Mouse (Mus musculus): ENCODE data around the gene Cntn5. TPM values are rescaled to one million over a fixed set of nuclear protein-coding genes. Genes with fewer than 3 reads are reported as not detected.

Gene Cntn5
- polyA plus RNA-seq, 1 experiment from 2014 or later: 0.84 TPM

- H3K27me3 ChIP-seq (ENCODE audit: control insufficient read depth, insufficient read depth, low read length): no peaks in the 10 kb centered on the region
- H3K9me3 ChIP-seq (ENCODE audit: control insufficient read depth, low read length): no peaks in the 10 kb centered on the region
- H3K9ac ChIP-seq (ENCODE audit: low read length): no peak overlapping the region
- ATAC-seq (ENCODE audit: insufficient read depth, low FRiP score, low TSS enrichment): no peak
- H3K4me1 ChIP-seq (ENCODE audit: control insufficient read depth, insufficient read depth, low read length): no peaks in the 10 kb centered on the region
- H3K4me3 ChIP-seq (ENCODE audit: low read depth, low read length): no peak overlapping the region
- H3K27ac ChIP-seq (ENCODE audit: low read depth, low read length): no peak overlapping the region
- no peaks in the 10 kb centered on the region for H3K36me3 ChIP-seq (ENCODE audit: control insufficient read depth, insufficient read depth, low read length)
- no peak for DNase-seq (ENCODE audit: low spot score)
- no peak overlapping the region for H3K4me2 ChIP-seq (ENCODE audit: low read depth)
- WGBS: 69% methylated on average over 2 of the region's 2 CpGs
These were observed 1133.8 kb downstream of the Cntn5 start for GRCm38 (mm10) chr9:9770777-9771176.

DNA sequence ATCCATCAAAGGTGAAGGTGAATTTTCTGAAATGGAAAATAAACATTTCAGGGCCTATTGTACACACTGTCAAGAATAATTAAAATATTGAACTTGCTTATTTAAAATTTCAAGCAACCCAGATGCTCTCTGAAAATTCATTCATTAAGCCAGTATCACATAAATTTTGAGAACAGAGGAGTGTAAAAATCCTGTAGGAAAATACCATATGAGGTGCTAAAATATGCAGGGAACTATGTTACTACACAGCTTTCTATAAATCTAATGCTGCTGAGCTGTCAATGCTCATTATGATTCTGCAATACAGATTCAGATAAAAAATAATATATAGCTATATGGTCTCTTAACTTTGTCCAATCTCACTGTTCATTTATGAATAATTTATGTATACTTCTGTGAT lies 1134.9 kb downstream of the Cntn5 start:
- H3K4me3 ChIP-seq (ENCODE audit: low read depth, low read length): no peak overlapping the region
- no peak for DNase-seq (ENCODE audit: low spot score)

DNA sequence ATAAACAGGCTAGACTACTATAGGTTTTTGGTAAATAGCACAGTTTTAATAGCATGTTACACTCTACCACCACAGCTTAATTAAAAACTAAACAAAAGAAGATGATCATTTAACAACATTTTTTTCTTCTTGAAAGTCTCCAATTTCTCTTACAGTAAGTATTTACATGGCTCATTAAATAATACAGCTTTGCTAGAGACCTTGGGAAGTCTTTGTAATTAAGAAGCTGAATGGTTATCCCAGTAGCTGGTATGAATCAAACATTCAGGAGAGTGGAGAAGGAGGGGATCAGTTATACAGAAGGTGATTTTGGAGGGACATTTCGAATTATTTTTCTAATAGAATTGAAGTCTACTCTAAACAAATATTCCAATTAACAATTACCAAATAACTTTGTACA lies 1186.4 kb downstream of the Cntn5 start:
- ATAC-seq (ENCODE audit: insufficient read depth, low FRiP score, low TSS enrichment): no peak
- Histone ChIP-seq H3K4me2 (ENCODE audit: low read depth) (no peak overlapping the region), H3K4me1 (ENCODE audit: control insufficient read depth, insufficient read depth, low read length) (no peaks in the 10 kb centered on the region), H3K4me3 (ENCODE audit: low read depth, low read length) (no peak overlapping the region), H3K9me3 (ENCODE audit: control insufficient read depth, low read length) (no peaks in the 10 kb centered on the region), H3K36me3 (ENCODE audit: control insufficient read depth, insufficient read depth, low read length) (no peaks in the 10 kb centered on the region), H3K27ac (ENCODE audit: low read depth, low read length) (no peak overlapping the region), H3K9ac (ENCODE audit: low read length) (no peak overlapping the region), H3K27me3 (ENCODE audit: control insufficient read depth, insufficient read depth, low read length) (no peaks in the 10 kb centered on the region)
- DNase-seq (ENCODE audit: low spot score): no peak
- 79% methylated on average over 1 of the region's 1 CpGs for WGBS

More for the DNA sequence above, 1134.9 kb downstream of the Cntn5 start:
- Histone ChIP-seq H3K4me1 (ENCODE audit: control insufficient read depth, insufficient read depth, low read length) (no peaks in the 10 kb centered on the region), H3K36me3 (ENCODE audit: control insufficient read depth, insufficient read depth, low read length) (no peaks in the 10 kb centered on the region), H3K4me2 (ENCODE audit: low read depth) (no peak overlapping the region), H3K9me3 (ENCODE audit: control insufficient read depth, low read length) (no peaks in the 10 kb centered on the region), H3K27me3 (ENCODE audit: control insufficient read depth, insufficient read depth, low read length) (no peaks in the 10 kb centered on the region), H3K9ac (ENCODE audit: low read length) (no peak overlapping the region), H3K27ac (ENCODE audit: low read depth, low read length) (no peak overlapping the region)
- ATAC-seq (ENCODE audit: insufficient read depth, low FRiP score, low TSS enrichment): peak; percentile 18; the same call in 1 of the 2 replicates

- WGBS: 94% methylated on average over 5 of the region's 5 CpGs
- ATAC-seq (ENCODE audit: insufficient read depth, low FRiP score, low TSS enrichment) (no peak), DNase-seq (ENCODE audit: low spot score) (no peak)
- H3K9me3 ChIP-seq (ENCODE audit: control insufficient read depth, low read length): no peaks in the 10 kb centered on the region
- H3K4me2 ChIP-seq (ENCODE audit: low read depth): no peak overlapping the region
- H3K36me3 ChIP-seq (ENCODE audit: control insufficient read depth, insufficient read depth, low read length): no peaks in the 10 kb centered on the region
- H3K4me1 ChIP-seq (ENCODE audit: control insufficient read depth, insufficient read depth, low read length): no peaks in the 10 kb centered on the region
- H3K4me3 ChIP-seq (ENCODE audit: low read depth, low read length): no peak overlapping the region
- H3K27ac ChIP-seq (ENCODE audit: low read depth, low read length): no peak overlapping the region
- H3K27me3 ChIP-seq (ENCODE audit: control insufficient read depth, insufficient read depth, low read length): no peaks in the 10 kb centered on the region
- H3K9ac ChIP-seq (ENCODE audit: low read length): no peak overlapping the region
These were observed 1195.9 kb downstream of the Cntn5 start for GRCm38 (mm10) chr9:9708671-9709070.

DNA sequence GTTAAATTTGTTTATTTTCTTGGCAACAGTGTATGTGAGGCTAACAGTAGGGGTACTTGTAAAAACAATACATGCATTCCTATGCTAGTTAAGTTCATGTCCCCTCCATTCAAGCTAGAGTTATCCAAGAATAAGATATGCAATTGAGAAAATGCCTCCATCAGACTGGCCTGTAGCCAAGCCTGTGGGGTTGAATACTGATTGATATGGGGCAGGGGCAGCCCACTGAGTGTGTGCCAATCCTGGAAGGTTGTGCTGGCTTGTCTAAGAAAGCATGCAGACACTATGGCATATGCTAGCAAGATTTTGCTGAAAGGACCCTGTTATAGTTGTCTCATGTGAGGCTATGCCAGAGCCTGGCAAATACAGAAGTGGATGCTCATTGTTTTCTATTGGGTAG lies 1196.8 kb downstream of the Cntn5 start:
- Histone ChIP-seq H3K4me2 (ENCODE audit: low read depth) (no peak overlapping the region), H3K27me3 (ENCODE audit: control insufficient read depth, insufficient read depth, low read length) (no peaks in the 10 kb centered on the region), H3K27ac (ENCODE audit: low read depth, low read length) (no peak overlapping the region), H3K9ac (ENCODE audit: low read length) (no peak overlapping the region), H3K4me1 (ENCODE audit: control insufficient read depth, insufficient read depth, low read length) (no peaks in the 10 kb centered on the region), H3K36me3 (ENCODE audit: control insufficient read depth, insufficient read depth, low read length) (no peaks in the 10 kb centered on the region), H3K9me3 (ENCODE audit: control insufficient read depth, low read length) (no peaks in the 10 kb centered on the region), H3K4me3 (ENCODE audit: low read depth, low read length) (no peak overlapping the region)
- no peak for DNase-seq (ENCODE audit: low spot score)
- no peak for ATAC-seq (ENCODE audit: insufficient read depth, low FRiP score, low TSS enrichment)

DNA sequence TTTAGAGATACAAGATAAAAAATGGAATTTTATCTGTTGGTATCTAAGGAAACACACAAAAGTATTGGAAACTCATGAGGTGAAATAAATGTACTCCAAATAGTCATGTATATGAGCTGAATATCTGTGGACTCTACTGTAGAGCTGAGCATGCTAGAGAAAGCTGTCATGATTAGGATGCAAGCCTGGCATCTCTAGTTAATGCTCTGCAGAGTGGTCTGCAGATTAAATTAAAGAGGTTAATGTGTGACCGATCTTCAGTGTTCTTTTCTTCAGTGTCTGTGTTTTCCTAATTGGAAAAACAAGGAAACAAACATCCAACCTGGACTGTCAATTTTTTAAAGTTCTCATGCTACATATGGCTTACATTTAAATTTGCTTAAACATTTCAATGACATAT lies 1199.4 kb downstream of the Cntn5 start:
- ATAC-seq (ENCODE audit: insufficient read depth, low FRiP score, low TSS enrichment) (no peak), DNase-seq (ENCODE audit: low spot score) (no peak)
- Histone ChIP-seq H3K9ac (ENCODE audit: low read length) (no peak overlapping the region), H3K27me3 (ENCODE audit: control insufficient read depth, insufficient read depth, low read length) (no peaks in the 10 kb centered on the region), H3K4me2 (ENCODE audit: low read depth) (no peak overlapping the region), H3K4me3 (ENCODE audit: low read depth, low read length) (no peak overlapping the region), H3K9me3 (ENCODE audit: control insufficient read depth, low read length) (no peaks in the 10 kb centered on the region), H3K4me1 (ENCODE audit: control insufficient read depth, insufficient read depth, low read length) (no peaks in the 10 kb centered on the region), H3K27ac (ENCODE audit: low read depth, low read length) (no peak overlapping the region), H3K36me3 (ENCODE audit: control insufficient read depth, insufficient read depth, low read length) (no peaks in the 10 kb centered on the region)
- 100% methylated on average over 1 of the region's 1 CpGs for WGBS

DNA sequence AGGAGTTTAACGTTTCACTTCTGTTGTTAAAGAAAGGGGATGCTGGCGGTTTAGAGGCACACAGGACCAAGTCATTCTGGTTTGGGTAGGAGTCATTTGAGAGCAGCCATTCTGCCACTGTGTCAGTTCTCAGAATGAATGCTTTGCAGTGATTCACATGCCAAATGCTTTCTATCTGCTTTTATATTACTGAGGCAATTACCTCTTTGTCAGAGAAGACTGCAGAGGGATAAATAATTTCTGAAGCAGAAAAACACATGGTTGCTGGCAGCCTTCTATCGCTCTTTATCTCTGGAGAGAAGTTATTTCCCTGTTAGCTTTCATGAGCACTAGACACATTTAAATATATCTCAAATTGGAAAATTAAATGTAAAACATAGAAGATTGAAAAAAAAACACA lies 1207.9 kb downstream of the Cntn5 start:
- Histone ChIP-seq H3K27me3 (ENCODE audit: control insufficient read depth, insufficient read depth, low read length) (no peaks in the 10 kb centered on the region), H3K9ac (ENCODE audit: low read length) (no peak overlapping the region), H3K9me3 (ENCODE audit: control insufficient read depth, low read length) (no peaks in the 10 kb centered on the region), H3K4me3 (ENCODE audit: low read depth, low read length) (no peak overlapping the region), H3K4me2 (ENCODE audit: low read depth) (no peak overlapping the region), H3K4me1 (ENCODE audit: control insufficient read depth, insufficient read depth, low read length) (no peaks in the 10 kb centered on the region), H3K36me3 (ENCODE audit: control insufficient read depth, insufficient read depth, low read length) (no peaks in the 10 kb centered on the region), H3K27ac (ENCODE audit: low read depth, low read length) (no peak overlapping the region)
- WGBS: 62% methylated on average over 3 of the region's 3 CpGs
- ATAC-seq (ENCODE audit: insufficient read depth, low FRiP score, low TSS enrichment): no peak
- no peak for DNase-seq (ENCODE audit: low spot score)

GRCm38 (mm10) chr9:9682348-9682884 lies 1222.2 kb downstream of the Cntn5 start:
- 53% methylated on average over 5 of the region's 5 CpGs for WGBS
- H3K4me1 ChIP-seq (ENCODE audit: control insufficient read depth, insufficient read depth, low read length): no peaks in the 10 kb centered on the region
- no peak overlapping the region for H3K27ac ChIP-seq (ENCODE audit: low read depth, low read length)
- no peak; the same call in 1 of the 2 replicates for ATAC-seq (ENCODE audit: insufficient read depth, low FRiP score, low TSS enrichment)
- H3K4me3 ChIP-seq (ENCODE audit: low read depth, low read length): no peak overlapping the region
- H3K9me3 ChIP-seq (ENCODE audit: control insufficient read depth, low read length): no peaks in the 10 kb centered on the region
- DNase-seq (ENCODE audit: low spot score): no peak
- no peaks in the 10 kb centered on the region for H3K36me3 ChIP-seq (ENCODE audit: control insufficient read depth, insufficient read depth, low read length)
- H3K27me3 ChIP-seq (ENCODE audit: control insufficient read depth, insufficient read depth, low read length): no peaks in the 10 kb centered on the region
- no peak overlapping the region for H3K4me2 ChIP-seq (ENCODE audit: low read depth)
- H3K9ac ChIP-seq (ENCODE audit: low read length): no peak overlapping the region

GRCm38 (mm10) chr9:9676078-9676477 lies 1228.5 kb downstream of the Cntn5 start:
- H3K36me3 ChIP-seq (ENCODE audit: control insufficient read depth, insufficient read depth, low read length): no peaks in the 10 kb centered on the region
- H3K9ac ChIP-seq (ENCODE audit: low read length): no peak overlapping the region
- H3K27ac ChIP-seq (ENCODE audit: low read depth, low read length): no peak overlapping the region
- WGBS: 88% methylated on average over 4 of the region's 4 CpGs
- H3K4me2 ChIP-seq (ENCODE audit: low read depth): no peak overlapping the region
- DNase-seq (ENCODE audit: low spot score) (no peak), ATAC-seq (ENCODE audit: insufficient read depth, low FRiP score, low TSS enrichment) (no peak)
- H3K4me1 ChIP-seq (ENCODE audit: control insufficient read depth, insufficient read depth, low read length): peaks cover 6% of the 10 kb centered on the region; the same call in 1 of the 2 replicates
- no peaks in the 10 kb centered on the region for H3K27me3 ChIP-seq (ENCODE audit: control insufficient read depth, insufficient read depth, low read length)
- H3K9me3 ChIP-seq (ENCODE audit: control insufficient read depth, low read length): no peaks in the 10 kb centered on the region
- no peak overlapping the region for H3K4me3 ChIP-seq (ENCODE audit: low read depth, low read length)

Measured in neural tube, embryonic 11.5 days (tissue).